Mouse (Mus musculus): ENCODE measurements around the gene Ttc17. TPM values are rescaled to one million over a fixed set of nuclear protein-coding genes. Genes with fewer than 3 reads are reported as not detected.

Gene Ttc17
- polyA plus RNA-seq, 1 experiment from 2014 or later = 26.5 TPM

DNA sequence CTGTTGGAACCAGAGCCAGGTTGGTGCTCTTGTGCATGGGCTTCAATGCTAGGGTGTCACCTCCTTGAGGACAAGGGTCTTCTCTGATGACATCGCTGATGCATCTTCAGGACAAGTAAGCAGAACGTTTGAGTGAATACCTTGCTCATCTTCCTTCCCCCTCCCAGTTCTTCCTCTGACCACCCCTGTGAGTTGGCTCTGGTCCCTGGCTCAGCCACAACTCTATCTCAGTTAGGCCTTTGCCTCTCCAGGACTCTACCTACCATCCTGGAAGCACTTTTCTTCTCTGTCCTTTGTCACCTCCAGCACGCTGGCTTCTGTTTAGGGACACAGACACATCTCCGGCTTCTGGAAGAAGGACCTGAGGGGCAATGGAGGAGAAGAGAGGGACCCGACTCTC lies 126.9 kb downstream of the Ttc17 start:
- H3K9ac ChIP-seq = no peak overlapping the region
- no peaks in the 10 kb centered on the region for H3K4me1 ChIP-seq
- H3K36me3 ChIP-seq (replicated peaks) = no peaks in the 10 kb centered on the region
- no peak overlapping the region for H3K4me2 ChIP-seq
- H3K9me3 ChIP-seq = no peaks in the 10 kb centered on the region
- WGBS = 81% methylated on average over 5 of the region's 5 CpGs
- ATAC-seq (replicated peaks) = no peak
- no peaks in the 10 kb centered on the region for H3K27me3 ChIP-seq (replicated peaks)
- no peak overlapping the region for H3K4me3 ChIP-seq
- no peak overlapping the region for H3K27ac ChIP-seq

DNA sequence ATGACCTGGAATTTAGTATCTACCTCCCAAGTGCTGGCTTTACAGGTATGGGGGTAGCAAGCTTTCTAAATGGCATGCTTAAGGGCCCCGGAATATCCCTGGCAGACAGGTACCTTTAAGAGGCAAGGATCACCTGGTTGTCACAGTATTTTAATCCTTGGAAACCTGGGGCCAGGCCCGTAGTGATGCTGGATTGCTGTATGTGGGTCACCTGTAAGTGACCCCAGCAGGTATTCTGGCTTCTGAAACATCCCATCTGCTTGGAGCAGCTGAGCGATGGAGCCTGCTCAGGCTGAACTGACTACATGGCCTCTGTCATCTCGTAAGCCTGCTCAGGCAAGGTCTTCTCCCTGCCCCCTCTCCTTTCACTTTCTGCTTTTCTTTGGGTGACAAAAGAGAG lies 130.4 kb downstream of the Ttc17 start:
- H3K4me2 ChIP-seq = no peak overlapping the region
- no peak for ATAC-seq (replicated peaks)
- H3K4me3 ChIP-seq = no peak overlapping the region
- H3K27me3 ChIP-seq (replicated peaks) = no peaks in the 10 kb centered on the region
- H3K36me3 ChIP-seq (replicated peaks) = no peaks in the 10 kb centered on the region
- H3K27ac ChIP-seq = no peak overlapping the region
- no peaks in the 10 kb centered on the region for H3K9me3 ChIP-seq
- peaks cover 8% of the 10 kb centered on the region for H3K4me1 ChIP-seq
- no peak overlapping the region for H3K9ac ChIP-seq
- WGBS = 79% methylated on average over 4 of the region's 4 CpGs

DNA sequence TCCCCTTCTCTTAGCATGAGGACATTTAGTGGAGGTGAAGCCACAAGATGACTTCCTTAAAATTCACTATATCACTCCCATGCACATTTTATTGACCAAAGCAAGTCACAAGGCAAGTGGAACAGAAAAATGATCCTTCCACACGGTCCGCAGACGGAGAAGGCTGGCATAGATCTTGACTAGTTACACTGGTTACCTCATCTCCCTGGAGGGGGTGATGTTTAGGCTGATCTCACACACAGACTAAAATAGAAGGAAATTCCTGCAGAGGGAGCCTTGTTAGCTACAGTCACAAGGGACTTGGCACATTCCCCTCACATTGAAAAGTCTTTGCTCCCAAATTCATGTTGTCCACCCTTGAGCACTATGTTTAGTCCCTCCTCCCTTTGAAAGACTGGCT lies 130.8 kb downstream of the Ttc17 start:
- H3K4me3 ChIP-seq = no peak overlapping the region
- H3K9ac ChIP-seq = no peak overlapping the region
- no peak for ATAC-seq (replicated peaks)
- WGBS = 91% methylated on average over 3 of the region's 3 CpGs
- no peak overlapping the region for H3K27ac ChIP-seq
- no peaks in the 10 kb centered on the region for H3K27me3 ChIP-seq (replicated peaks)
- H3K36me3 ChIP-seq (replicated peaks) = no peaks in the 10 kb centered on the region
- no peaks in the 10 kb centered on the region for H3K9me3 ChIP-seq
- H3K4me1 ChIP-seq = peaks cover 8% of the 10 kb centered on the region
- H3K4me2 ChIP-seq = no peak overlapping the region

DNA sequence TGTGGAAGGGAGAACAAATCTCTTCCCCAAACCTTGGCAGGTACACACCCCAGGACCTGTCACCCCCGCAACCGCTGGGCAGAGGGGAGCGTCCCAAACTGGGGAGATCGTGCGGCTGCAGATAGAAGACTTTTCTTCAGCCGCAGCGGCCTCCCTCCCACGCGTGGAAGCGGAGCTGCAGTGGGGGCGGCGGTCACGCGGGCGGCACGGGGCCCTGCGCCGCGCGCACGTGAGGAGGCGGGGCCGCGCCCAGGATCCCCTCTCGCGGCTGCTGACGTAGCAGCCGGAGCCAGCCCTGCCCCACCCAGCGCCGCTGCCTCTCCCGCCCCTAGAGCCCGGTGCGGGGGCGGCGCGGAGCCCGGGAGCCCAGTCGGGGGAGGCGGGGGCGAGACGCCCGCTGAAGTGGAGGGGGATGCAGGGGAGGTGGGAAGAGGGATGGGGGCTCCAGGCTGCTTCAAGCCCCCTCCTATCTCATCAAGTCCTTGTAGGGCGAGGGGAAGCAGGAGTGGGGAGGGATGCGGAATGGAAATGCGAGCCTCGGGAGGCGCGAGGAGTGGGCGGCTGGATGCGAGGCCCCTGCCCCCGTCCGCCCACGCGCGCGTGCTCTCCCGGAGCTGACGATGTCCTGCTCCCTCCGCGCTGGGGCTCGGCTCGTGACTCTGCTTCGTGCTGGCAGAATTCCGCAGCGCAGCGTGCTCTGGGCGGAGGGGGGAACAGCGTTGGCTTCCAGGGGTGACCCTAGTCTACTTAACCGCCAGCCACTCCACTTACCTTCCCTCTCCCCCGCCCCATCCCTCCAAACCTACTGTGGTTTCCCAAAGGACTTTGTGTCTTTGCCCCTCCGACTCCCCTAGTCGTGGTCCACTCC lies 133.1 kb downstream of the Ttc17 start:
- under 1% methylated on average over 68 of the region's 72 CpGs for WGBS
- no peaks in the 10 kb centered on the region for H3K27me3 ChIP-seq (replicated peaks)

DNA sequence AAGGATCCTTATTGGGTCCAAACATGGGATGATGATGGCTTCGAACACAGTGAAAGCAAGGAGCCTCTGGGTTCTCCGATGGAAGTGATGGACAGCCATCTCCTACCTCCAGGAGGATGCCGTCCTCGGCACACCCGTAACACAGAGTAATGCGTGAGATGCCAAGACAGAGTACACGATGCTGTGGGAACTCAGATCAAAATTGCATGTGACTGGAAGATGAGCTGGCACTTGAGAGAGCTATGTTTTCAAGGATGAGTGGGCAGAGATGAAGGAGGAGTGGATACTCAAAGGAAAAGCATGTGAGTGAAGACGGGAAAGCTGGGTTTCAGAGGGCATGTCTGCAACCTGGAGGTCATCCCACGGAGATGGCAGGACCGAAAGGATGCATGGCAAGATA lies 135.3 kb downstream of the Ttc17 start:
- Histone ChIP-seq H3K4me2 (no peak overlapping the region), H3K27ac (no peak overlapping the region), H3K4me1 (peaks cover 25% of the 10 kb centered on the region), H3K9ac (no peak overlapping the region), H3K27me3 (replicated peaks) (no peaks in the 10 kb centered on the region), H3K36me3 (replicated peaks) (no peaks in the 10 kb centered on the region), H3K9me3 (no peaks in the 10 kb centered on the region), H3K4me3 (no peak overlapping the region)
- no peak for ATAC-seq (replicated peaks)
- WGBS = 90% methylated on average over 10 of the region's 10 CpGs

More for the DNA sequence above, 133.1 kb downstream of the Ttc17 start:
- H3K4me2 ChIP-seq = peak overlapping the region; percentile 83
- peak; percentile 92 for ATAC-seq (replicated peaks)
- H3K36me3 ChIP-seq (replicated peaks) = no peaks in the 10 kb centered on the region
- H3K4me3 ChIP-seq = peak overlapping the region; percentile 62
- peak overlapping the region; percentile 76 for H3K27ac ChIP-seq
- H3K4me1 ChIP-seq = peaks cover 8% of the 10 kb centered on the region
- H3K9me3 ChIP-seq = no peaks in the 10 kb centered on the region
- H3K9ac ChIP-seq = peak overlapping the region; percentile 63

DNA sequence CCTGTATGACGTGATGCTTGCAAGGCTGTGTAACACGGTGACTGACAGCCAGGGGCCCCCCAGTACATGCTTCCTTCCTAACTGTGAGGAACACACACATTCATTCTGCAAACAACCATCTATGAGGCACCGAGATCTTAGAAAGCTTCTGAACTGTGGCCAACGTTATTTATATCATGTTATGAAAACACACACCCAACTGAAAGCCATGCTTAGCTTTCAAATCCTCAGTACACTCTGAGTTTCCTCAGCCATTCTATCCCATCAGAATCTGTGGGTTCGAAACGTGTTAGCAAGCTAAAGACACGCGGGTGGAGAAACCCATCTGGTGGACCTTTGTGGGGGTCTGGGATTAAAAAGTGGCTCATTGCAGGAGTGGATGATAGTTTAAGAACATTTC lies 137.7 kb downstream of the Ttc17 start:
- H3K4me1 ChIP-seq = peaks cover 39% of the 10 kb centered on the region

DNA sequence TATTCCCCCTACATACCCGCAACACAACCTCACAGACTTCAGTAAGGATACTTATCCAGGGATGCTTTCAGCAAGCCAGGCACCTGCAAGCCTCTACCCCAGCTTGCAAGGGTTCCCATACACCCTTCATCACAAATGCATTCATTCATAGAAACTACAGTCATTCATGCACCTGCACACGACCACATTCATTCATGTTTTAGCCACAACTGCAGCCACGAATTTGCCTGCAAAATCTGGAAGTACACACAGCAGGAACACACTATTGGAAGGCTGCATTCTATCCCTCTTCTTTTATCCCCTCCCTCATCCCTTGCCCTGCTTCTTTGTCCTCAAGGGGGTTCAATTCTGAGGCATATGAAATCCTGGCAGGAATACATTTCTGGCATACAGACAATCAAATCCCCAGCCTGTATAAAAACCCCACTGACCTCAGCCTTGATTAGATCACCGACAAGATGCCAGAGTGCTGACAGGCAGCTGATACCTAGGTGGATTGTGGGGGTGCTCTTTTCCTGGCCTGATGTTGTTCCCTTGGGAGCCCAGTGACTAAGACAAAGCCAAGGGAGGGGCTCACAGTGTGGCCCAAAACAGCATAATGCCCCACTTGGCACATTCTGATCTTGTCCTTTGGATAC lies 139.2 kb downstream of the Ttc17 start:
- ATAC-seq (replicated peaks) = no peak
- Histone ChIP-seq H3K4me1 (peaks cover 47% of the 10 kb centered on the region), H3K9me3 (no peaks in the 10 kb centered on the region), H3K4me3 (no peak overlapping the region), H3K9ac (no peak overlapping the region), H3K27ac (peak overlapping the region; percentile 89; the same call in 1 of the 2 replicates), H3K36me3 (replicated peaks) (no peaks in the 10 kb centered on the region), H3K4me2 (no peak overlapping the region), H3K27me3 (replicated peaks) (no peaks in the 10 kb centered on the region)
- WGBS = 17% methylated on average over 4 of the region's 4 CpGs

More for the DNA sequence above, 137.7 kb downstream of the Ttc17 start:
- Histone ChIP-seq H3K27ac (no peak overlapping the region), H3K4me2 (no peak overlapping the region), H3K4me3 (no peak overlapping the region), H3K27me3 (replicated peaks) (no peaks in the 10 kb centered on the region), H3K9ac (no peak overlapping the region), H3K9me3 (no peaks in the 10 kb centered on the region), H3K36me3 (replicated peaks) (no peaks in the 10 kb centered on the region)
- no peak for ATAC-seq (replicated peaks)
- WGBS = 89% methylated on average over 8 of the region's 8 CpGs

DNA sequence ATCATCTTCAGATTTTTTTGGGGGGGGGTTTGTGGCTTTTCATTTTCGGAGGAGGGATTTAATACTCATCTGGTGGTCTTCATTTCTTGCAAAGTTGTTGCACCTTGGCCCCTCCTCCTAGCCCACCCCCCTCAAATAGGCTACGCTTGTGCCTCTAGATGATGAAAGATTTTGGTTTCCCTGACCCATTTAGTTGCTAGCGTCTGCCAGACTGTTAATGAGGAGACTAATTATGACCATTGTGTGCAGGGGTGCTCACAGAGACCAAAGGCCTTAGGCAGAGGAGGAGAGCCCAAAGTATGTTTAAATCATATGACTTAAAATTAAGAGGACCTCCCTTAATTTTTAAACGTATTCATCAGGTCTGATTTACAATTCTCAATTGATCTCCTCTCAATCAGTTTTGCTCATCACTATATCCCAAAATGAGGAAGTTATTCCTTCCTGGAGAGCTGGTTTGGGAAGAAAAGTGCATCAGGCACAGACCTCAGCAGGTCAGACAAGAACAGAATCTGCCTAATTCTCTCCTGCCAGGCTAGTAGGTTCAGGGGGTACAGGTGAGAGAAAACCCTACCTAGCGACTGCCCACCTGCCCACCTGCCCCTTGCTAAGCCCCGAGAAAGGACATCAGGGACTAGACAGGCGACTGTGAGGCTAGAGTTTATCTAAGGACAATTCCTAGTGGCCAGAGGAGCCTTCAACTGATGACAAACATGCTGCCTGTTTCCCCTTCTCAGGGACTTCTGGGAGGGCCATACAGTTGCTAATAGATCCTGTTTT lies 139.9 kb downstream of the Ttc17 start:
- Histone ChIP-seq H3K4me1 (peaks cover 49% of the 10 kb centered on the region), H3K4me3 (no peak overlapping the region), H3K36me3 (replicated peaks) (no peaks in the 10 kb centered on the region), H3K27me3 (replicated peaks) (no peaks in the 10 kb centered on the region), H3K9ac (no peak overlapping the region), H3K4me2 (peak overlapping the region; percentile 82; the same call in 1 of the 2 replicates), H3K9me3 (no peaks in the 10 kb centered on the region), H3K27ac (peak overlapping the region; percentile 89; the same call in 1 of the 2 replicates)
- ATAC-seq (replicated peaks) = 0 out of 2 replicates have a peak, but pooled peaks have one; percentile 1
- 23% methylated on average over 7 of the region's 7 CpGs for WGBS

DNA sequence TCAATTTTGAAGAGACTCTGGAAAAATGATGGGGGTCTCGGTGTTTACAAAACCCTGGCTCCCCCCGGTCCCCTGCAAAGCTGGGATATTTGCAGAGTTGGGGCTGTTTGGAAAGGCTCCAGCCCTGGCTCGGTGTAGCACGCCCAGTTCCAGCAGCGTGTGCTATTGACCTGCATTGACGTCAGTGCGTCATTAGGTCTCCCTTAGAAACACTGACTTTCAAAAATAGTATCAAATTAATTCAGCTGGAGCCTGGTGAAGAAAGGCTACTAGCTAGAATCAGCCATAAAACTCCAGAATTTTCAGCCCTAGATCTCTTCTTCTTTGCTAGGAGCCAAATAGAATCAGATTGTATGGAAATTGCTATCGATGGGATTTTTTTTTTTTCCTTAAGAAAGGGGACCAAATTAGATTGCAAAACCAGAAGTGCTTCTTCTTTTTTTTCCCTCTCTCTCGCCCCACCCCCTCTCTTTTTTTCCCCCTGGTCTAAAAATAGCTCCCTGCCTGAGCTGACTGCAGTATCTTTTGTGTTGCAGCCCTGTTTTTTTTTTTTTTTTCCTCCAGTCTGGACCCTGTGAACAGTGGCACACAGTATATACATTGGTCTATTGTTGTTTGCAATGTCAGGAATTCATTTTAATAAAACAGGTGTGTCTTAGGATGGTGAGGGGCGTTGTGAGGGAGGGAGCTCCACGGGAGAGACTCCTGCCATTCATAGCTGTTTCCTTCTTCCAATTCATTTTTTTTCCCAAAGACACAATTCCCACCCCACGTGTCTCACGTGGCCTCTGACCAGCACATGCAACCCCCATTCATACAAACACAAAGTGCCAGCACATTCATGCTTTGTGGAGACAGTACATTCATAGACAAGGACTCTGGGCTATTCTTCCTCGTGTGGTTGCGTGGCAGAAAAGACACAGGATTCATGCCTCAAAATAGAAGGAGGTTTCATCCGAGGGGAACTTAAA lies 141.0 kb downstream of the Ttc17 start:
- H3K27me3 ChIP-seq (replicated peaks) = no peaks in the 10 kb centered on the region
- H3K27ac ChIP-seq = peak overlapping the region; percentile 89
- ATAC-seq (replicated peaks) = peak; percentile 85
- no peaks in the 10 kb centered on the region for H3K9me3 ChIP-seq
- H3K4me3 ChIP-seq = peak overlapping the region; percentile 40
- H3K9ac ChIP-seq = peak overlapping the region; percentile 42
- H3K36me3 ChIP-seq (replicated peaks) = no peaks in the 10 kb centered on the region
- H3K4me1 ChIP-seq = peaks cover 49% of the 10 kb centered on the region
- 2% methylated on average over 16 of the region's 16 CpGs for WGBS
- H3K4me2 ChIP-seq = peak overlapping the region; percentile 82

DNA sequence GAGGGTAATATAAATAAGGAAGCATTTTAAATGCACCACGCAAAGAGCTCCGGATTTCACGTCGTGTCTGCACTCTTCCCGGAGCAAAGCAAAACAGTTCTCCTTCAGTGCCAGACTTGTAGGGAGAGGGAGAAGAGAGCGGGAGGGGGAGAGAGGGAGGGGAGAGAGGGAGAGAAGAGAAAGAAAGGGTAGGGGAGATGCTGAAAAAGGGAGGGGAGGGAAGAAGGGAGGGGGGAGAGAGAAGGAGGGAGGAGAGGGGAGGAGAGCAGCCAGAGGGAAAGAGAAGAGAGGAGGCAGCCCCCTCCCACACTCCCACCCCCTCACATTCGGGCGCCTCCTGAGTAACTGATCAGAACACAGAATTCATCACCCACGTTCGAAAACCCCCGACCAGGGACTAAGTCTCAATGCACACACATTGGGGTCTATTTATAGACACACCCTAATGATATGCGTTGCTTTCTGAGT lies 141.8 kb downstream of the Ttc17 start:
- Histone ChIP-seq H3K4me1 (peaks cover 49% of the 10 kb centered on the region), H3K4me3 (peak overlapping the region; percentile 40), H3K27me3 (replicated peaks) (no peaks in the 10 kb centered on the region), H3K36me3 (replicated peaks) (no peaks in the 10 kb centered on the region), H3K9ac (peak overlapping the region; percentile 42), H3K4me2 (peak overlapping the region; percentile 82), H3K27ac (peak overlapping the region; percentile 89), H3K9me3 (no peaks in the 10 kb centered on the region)
- ATAC-seq (replicated peaks) = peak; percentile 63
- 0% methylated on average over 12 of the region's 12 CpGs for WGBS

DNA sequence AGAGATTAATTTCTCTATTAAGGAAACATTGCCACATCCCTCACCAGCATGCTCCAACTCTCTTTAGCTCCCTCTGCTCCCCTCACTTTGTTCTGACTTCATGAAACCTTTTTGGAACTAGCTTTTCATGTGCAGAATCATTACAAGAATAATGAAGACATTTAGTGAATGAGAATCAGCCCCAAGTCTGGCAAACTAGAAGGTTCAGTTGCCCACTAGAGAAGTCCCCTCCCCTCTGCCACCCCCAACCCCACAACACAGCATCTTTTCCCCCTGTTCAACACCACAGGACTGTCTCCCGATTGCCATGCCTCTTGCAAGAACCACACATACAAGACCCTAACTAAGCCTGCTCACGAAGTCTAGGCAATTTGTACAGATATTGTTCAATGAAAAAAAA lies 142.5 kb downstream of the Ttc17 start:
- 0% methylated on average over 2 of the region's 2 CpGs for WGBS
- H3K4me1 ChIP-seq = peaks cover 49% of the 10 kb centered on the region
- no peaks in the 10 kb centered on the region for H3K27me3 ChIP-seq (replicated peaks)
- no peak for ATAC-seq (replicated peaks)
- H3K27ac ChIP-seq = peak overlapping the region; percentile 89
- peak overlapping the region; percentile 40 for H3K4me3 ChIP-seq
- H3K4me2 ChIP-seq = peak overlapping the region; percentile 82
- H3K9me3 ChIP-seq = no peaks in the 10 kb centered on the region
- no peaks in the 10 kb centered on the region for H3K36me3 ChIP-seq (replicated peaks)
- H3K9ac ChIP-seq = peak overlapping the region; percentile 42; the same call in 1 of the 2 replicates

Measured in midbrain, embryonic 15.5 days (tissue).